Mouse (Mus musculus): Measurements from ENCODE around the gene Cts7. TPM values are rescaled to one million over a fixed set of nuclear protein-coding genes. Genes with fewer than 3 reads are reported as not detected.

Cts7 gene
- polyA plus RNA-seq (2015; fragmentation: Nextera tagmentation; extraction: Ambion mirVana), result not detected in 2 replicates

- Histone ChIP-seq H3K4me2 (replicated peaks) (no peak within 1 kb of the TSS), H3K4me1 (replicated peaks) (no peaks in the 10 kb centered on the region), H3K27ac (no peak within 1 kb of the TSS), H3K36me3 (no peaks in the 10 kb centered on the region), H3K4me3 (replicated peaks) (no peak within 1 kb of the TSS), H3K9me3 (peaks cover 35% of the 10 kb centered on the region), H3K9ac (replicated peaks) (no peak within 1 kb of the TSS), H3K27me3 (no peaks in the 10 kb centered on the region)
- ATAC-seq, result no peak
Measured at GRCm38 (mm10) chr13:61358097-61358496, at the start of gene Cts7. Gene Cts7 (minus strand): TSS chr13:61358197.

Small RNAs within 50 kb of the gene (microRNA-seq; reads per million reads assigned to microRNA genes)
- not detected for gene Gm27704

Other genes with a start within 250 kb of the Cts7 start
- gene Ctsr, start 193.9 kb downstream of the Cts7 start, polyA plus RNA-seq (2015; fragmentation: Nextera tagmentation; extraction: Ambion mirVana), result not detected in 2 replicates
- gene Cts6, start 154.8 kb downstream of the Cts7 start, polyA plus RNA-seq (2015; fragmentation: Nextera tagmentation; extraction: Ambion mirVana), result not detected in 2 replicates
- gene Cts8, start 102.8 kb downstream of the Cts7 start, polyA plus RNA-seq (2015; fragmentation: Nextera tagmentation; extraction: Ambion mirVana), result not detected in 2 replicates
- not detected in 2 replicates for gene Gm49398, start 69.4 kb downstream of the Cts7 start, polyA plus RNA-seq (2015; fragmentation: Nextera tagmentation; extraction: Ambion mirVana)
- not detected in 2 replicates for gene Ctsm, start 183.6 kb upstream of the Cts7 start, polyA plus RNA-seq (2015; fragmentation: Nextera tagmentation; extraction: Ambion mirVana)
- not detected in 2 replicates for gene Gm49352, start 210.0 kb upstream of the Cts7 start, polyA plus RNA-seq (2015; fragmentation: Nextera tagmentation; extraction: Ambion mirVana)
- gene Cts3, start 211.9 kb upstream of the Cts7 start, polyA plus RNA-seq (2015; fragmentation: Nextera tagmentation; extraction: Ambion mirVana), result not detected in 2 replicates

Data from midbrain, embryonic 13.5 days (tissue).